Mouse (Mus musculus) neural tube, embryonic 15.5 days (tissue): ENCODE measurements around the gene Slu7. TPM values are rescaled to one million over a fixed set of nuclear protein-coding genes. Genes with fewer than 3 reads are reported as not detected.

Experiments
- ATAC-seq: fragments of 200-750 bp; cut with Nextera tagmentation; 2 replicates; pipeline ENCODE4 v1.8.0; 2017; ENCODE audit warnings: mild to moderate bottlenecking, moderate TSS enrichment, moderate library complexity; ENCODE audit not compliant: low FRiP score
- H3K27ac ChIP-seq: fragments of 300-500 bp; sonication (generic); replicated peaks from 2 replicates; pipeline ENCODE4 v1.5.1; 2015; ENCODE audit warnings: mild to moderate bottlenecking, inconsistent platforms
- H3K27me3 ChIP-seq: fragments of 300-500 bp; sonication (generic); replicated peaks from 2 replicates; pipeline ENCODE4 v1.6.1; 2015; ENCODE audit warnings: inconsistent platforms
- H3K36me3 ChIP-seq: fragments of 300-500 bp; sonication (generic); 2 replicates; pipeline ENCODE4 v1.6.1; 2015; ENCODE audit warnings: inconsistent platforms
- H3K4me1 ChIP-seq: fragments of 300-500 bp; sonication (generic); 2 replicates; pipeline ENCODE4 v1.6.1; 2015; ENCODE audit warnings: inconsistent platforms
- H3K4me2 ChIP-seq: fragments of 300-500 bp; sonication (generic); 2 replicates; pipeline ENCODE4 v1.6.1; 2015; ENCODE audit warnings: inconsistent platforms, mild to moderate bottlenecking, moderate library complexity
- H3K4me3 ChIP-seq: fragments of 300-500 bp; sonication (generic); replicated peaks from 2 replicates; pipeline ENCODE4 v1.5.1; 2015; ENCODE audit warnings: mild to moderate bottlenecking, inconsistent platforms
- H3K9ac ChIP-seq: fragments of 300-500 bp; sonication (generic); replicated peaks from 2 replicates; pipeline ENCODE4 v1.6.1; 2015; ENCODE audit warnings: mild to moderate bottlenecking, inconsistent platforms
- H3K9me3 ChIP-seq: fragments of 300-500 bp; sonication (generic); replicated peaks from 2 replicates; pipeline ENCODE4 v1.6.1; 2016; ENCODE audit warnings: inconsistent platforms
- WGBS: fragments of 180-500 bp; shearing (Covaris S2); methylation state at CpG from one replicate; pipeline ENCODE4 v1.1.7; 2015; ENCODE audit warnings: mixed read lengths; 5-methylcytosine and 5-hydroxymethylcytosine counted together
- polyA plus RNA-seq: library from polyadenylated mRNA; unstranded; fragments of >200 nt; fragmentation: Nextera tagmentation; extraction: Ambion mirVana; gene quantifications from 2 replicates; pipeline ENCODE4 v1.2.1, GENCODE M21; 2015

Gene Slu7
- polyA plus RNA-seq, 1 experiment from 2014 or later, result 56.5 TPM

DNA sequence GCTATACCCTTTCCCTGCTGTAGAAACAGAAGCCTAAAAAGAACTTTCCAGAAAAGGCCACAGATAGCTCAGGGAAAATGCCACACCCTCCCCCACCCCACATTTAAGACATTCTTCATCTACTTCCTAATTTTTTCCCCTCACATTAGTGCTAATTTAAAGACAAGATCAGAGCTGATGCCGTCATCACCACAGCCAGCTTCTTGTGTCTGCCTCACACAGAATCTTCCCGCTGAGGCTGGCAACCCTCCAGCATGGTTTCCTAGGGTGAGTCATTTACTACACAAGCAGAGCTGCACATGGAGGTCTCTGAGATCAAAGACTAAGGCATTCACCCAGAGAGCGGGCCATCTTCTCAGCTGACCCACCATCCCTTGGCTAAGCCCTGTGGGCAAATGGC, 62.0 kb downstream of the Slu7 start:
- Histone ChIP-seq H3K27me3 (no peaks in the 10 kb centered on the region), H3K4me2 (no peak overlapping the region), H3K27ac (no peak overlapping the region), H3K4me1 (peaks cover 12% of the 10 kb centered on the region; the same call in 1 of the 2 replicates), H3K36me3 (no peaks in the 10 kb centered on the region), H3K4me3 (no peak overlapping the region), H3K9ac (no peak overlapping the region), H3K9me3 (no peaks in the 10 kb centered on the region)
- 41% methylated on average over 3 of the region's 3 CpGs for whole genome bisulfite sequencing
- ATAC-seq, result no peak

Other genes starting within 250 kb of the Slu7 start
- 44.3 and 52.7 TPM in 2 replicates for gene Pttg1, start 7.5 kb upstream of the Slu7 start, polyA plus RNA-seq
- 11.5 and 12.6 TPM in 2 replicates for gene C1qtnf2, start 40.5 kb downstream of the Slu7 start, polyA plus RNA-seq
- 11.0 and 14.2 TPM in 2 replicates for gene Ccnjl, start 95.0 kb downstream of the Slu7 start, polyA plus RNA-seq
- gene 4933415A04Rik, start 153.3 kb downstream of the Slu7 start, polyA plus RNA-seq, result 2.7 and 3.5 TPM in 2 replicates
- gene Fabp6, start 167.8 kb downstream of the Slu7 start, polyA plus RNA-seq, result not detected in 2 replicates
- gene Pwwp2a, start 248.3 kb downstream of the Slu7 start, polyA plus RNA-seq, result 25.2 and 25.4 TPM in 2 replicates